Mouse (Mus musculus): ENCODE measurements around the gene Klf5. TPM values are rescaled to one million over a fixed set of nuclear protein-coding genes. Genes with fewer than 3 reads are reported as not detected.

Gene Klf5
- polyA plus RNA-seq, 1 experiment: not detected

GRCm38 (mm10) chr14:99299022-99299481 lies 561 bp downstream of the Klf5 start:
- Histone ChIP-seq H3K27ac (replicated peaks; ENCODE audit: low read depth, low read length) (no peak overlapping the region), H3K4me3 (ENCODE audit: insufficient read depth, low read depth, low read length) (peak overlapping the region; percentile 56), H3K4me1 (ENCODE audit: control insufficient read depth, insufficient read depth, insufficient read length, low read length) (no peaks in the 10 kb centered on the region)

- peak overlapping the region; percentile 56 for H3K4me3 ChIP-seq (ENCODE audit: insufficient read depth, low read depth, low read length)
- H3K4me1 ChIP-seq (ENCODE audit: control insufficient read depth, insufficient read depth, insufficient read length, low read length): no peaks in the 10 kb centered on the region
- no peak overlapping the region for H3K27ac ChIP-seq (replicated peaks; ENCODE audit: low read depth, low read length)
Measured at GRCm38 (mm10) chr14:99299701-99300191, 1.3 kb downstream of the Klf5 start.

GRCm38 (mm10) chr14:99301472-99301871 lies 3.0 kb downstream of the Klf5 start:
- Histone ChIP-seq H3K4me3 (ENCODE audit: insufficient read depth, low read depth, low read length) (no peak overlapping the region), H3K27ac (replicated peaks; ENCODE audit: low read depth, low read length) (no peak overlapping the region), H3K4me1 (ENCODE audit: control insufficient read depth, insufficient read depth, insufficient read length, low read length) (no peaks in the 10 kb centered on the region)

- Histone ChIP-seq H3K4me3 (ENCODE audit: insufficient read depth, low read depth, low read length) (no peak overlapping the region), H3K27ac (replicated peaks; ENCODE audit: low read depth, low read length) (no peak overlapping the region), H3K4me1 (ENCODE audit: control insufficient read depth, insufficient read depth, insufficient read length, low read length) (no peaks in the 10 kb centered on the region)
Measured at GRCm38 (mm10) chr14:99304387-99304786, 5.9 kb downstream of the Klf5 start.

GRCm38 (mm10) chr14:99304997-99305792 lies 6.7 kb downstream of the Klf5 start:
- Histone ChIP-seq H3K27ac (replicated peaks; ENCODE audit: low read depth, low read length) (no peak overlapping the region), H3K4me3 (ENCODE audit: insufficient read depth, low read depth, low read length) (no peak overlapping the region), H3K4me1 (ENCODE audit: control insufficient read depth, insufficient read depth, insufficient read length, low read length) (no peaks in the 10 kb centered on the region)

- no peak overlapping the region for H3K4me3 ChIP-seq (ENCODE audit: insufficient read depth, low read depth, low read length)
- H3K27ac ChIP-seq (replicated peaks; ENCODE audit: low read depth, low read length): no peak overlapping the region
- H3K4me1 ChIP-seq (ENCODE audit: control insufficient read depth, insufficient read depth, insufficient read length, low read length): no peaks in the 10 kb centered on the region
Measured at GRCm38 (mm10) chr14:99306410-99306809, 7.9 kb downstream of the Klf5 start.

- no peak overlapping the region for H3K27ac ChIP-seq (replicated peaks; ENCODE audit: low read depth, low read length)
Measured at GRCm38 (mm10) chr14:99309606-99310005, 11.1 kb downstream of the Klf5 start.

GRCm38 (mm10) chr14:99310358-99310757 lies 11.9 kb downstream of the Klf5 start:
- Histone ChIP-seq H3K4me1 (ENCODE audit: control insufficient read depth, insufficient read depth, insufficient read length, low read length) (no peaks in the 10 kb centered on the region), H3K4me3 (ENCODE audit: insufficient read depth, low read depth, low read length) (no peak overlapping the region), H3K27ac (replicated peaks; ENCODE audit: low read depth, low read length) (no peak overlapping the region)

More at GRCm38 (mm10) chr14:99309606-99310005, 11.1 kb downstream of the Klf5 start:
- Histone ChIP-seq H3K4me3 (ENCODE audit: insufficient read depth, low read depth, low read length) (no peak overlapping the region), H3K4me1 (ENCODE audit: control insufficient read depth, insufficient read depth, insufficient read length, low read length) (no peaks in the 10 kb centered on the region)

- H3K4me1 ChIP-seq (ENCODE audit: control insufficient read depth, insufficient read depth, insufficient read length, low read length): no peaks in the 10 kb centered on the region
- H3K4me3 ChIP-seq (ENCODE audit: insufficient read depth, low read depth, low read length): no peak overlapping the region
- no peak overlapping the region for H3K27ac ChIP-seq (replicated peaks; ENCODE audit: low read depth, low read length)
Measured at GRCm38 (mm10) chr14:99313062-99313461, 14.6 kb downstream of the Klf5 start.

GRCm38 (mm10) chr14:99316275-99316674 lies 17.8 kb downstream of the Klf5 start:
- Histone ChIP-seq H3K27ac (replicated peaks; ENCODE audit: low read depth, low read length) (no peak overlapping the region), H3K4me3 (ENCODE audit: insufficient read depth, low read depth, low read length) (no peak overlapping the region), H3K4me1 (ENCODE audit: control insufficient read depth, insufficient read depth, insufficient read length, low read length) (no peaks in the 10 kb centered on the region)

- H3K27ac ChIP-seq (replicated peaks; ENCODE audit: low read depth, low read length): no peak overlapping the region
- H3K4me3 ChIP-seq (ENCODE audit: insufficient read depth, low read depth, low read length): no peak overlapping the region
- no peaks in the 10 kb centered on the region for H3K4me1 ChIP-seq (ENCODE audit: control insufficient read depth, insufficient read depth, insufficient read length, low read length)
Measured at GRCm38 (mm10) chr14:99320736-99321135, 22.2 kb downstream of the Klf5 start.

GRCm38 (mm10) chr14:99323376-99323775 lies 24.9 kb downstream of the Klf5 start:
- Histone ChIP-seq H3K27ac (replicated peaks; ENCODE audit: low read depth, low read length) (no peak overlapping the region), H3K4me1 (ENCODE audit: control insufficient read depth, insufficient read depth, insufficient read length, low read length) (no peaks in the 10 kb centered on the region), H3K4me3 (ENCODE audit: insufficient read depth, low read depth, low read length) (no peak overlapping the region)

GRCm38 (mm10) chr14:99324523-99324922 lies 26.0 kb downstream of the Klf5 start:
- Histone ChIP-seq H3K4me3 (ENCODE audit: insufficient read depth, low read depth, low read length) (no peak overlapping the region), H3K27ac (replicated peaks; ENCODE audit: low read depth, low read length) (no peak overlapping the region), H3K4me1 (ENCODE audit: control insufficient read depth, insufficient read depth, insufficient read length, low read length) (no peaks in the 10 kb centered on the region)

GRCm38 (mm10) chr14:99325597-99326472 lies 27.3 kb downstream of the Klf5 start:
- Histone ChIP-seq H3K4me1 (ENCODE audit: control insufficient read depth, insufficient read depth, insufficient read length, low read length) (no peaks in the 10 kb centered on the region), H3K4me3 (ENCODE audit: insufficient read depth, low read depth, low read length) (no peak overlapping the region)

GRCm38 (mm10) chr14:99336598-99336997 lies 38.1 kb downstream of the Klf5 start:
- Histone ChIP-seq H3K27ac (replicated peaks; ENCODE audit: low read depth, low read length) (no peak overlapping the region), H3K4me3 (ENCODE audit: insufficient read depth, low read depth, low read length) (no peak overlapping the region), H3K4me1 (ENCODE audit: control insufficient read depth, insufficient read depth, insufficient read length, low read length) (no peaks in the 10 kb centered on the region)

More at GRCm38 (mm10) chr14:99325597-99326472, 27.3 kb downstream of the Klf5 start:
- no peak overlapping the region for H3K27ac ChIP-seq (replicated peaks; ENCODE audit: low read depth, low read length)

Measured in brown adipose tissue, adult 24 weeks (tissue).